Mouse (Mus musculus) gastrocnemius, postnatal 36 days (tissue): ENCODE measurements around the gene Ptprg. TPM values are rescaled to one million over a fixed set of nuclear protein-coding genes. Genes with fewer than 3 reads are reported as not detected.
A peak's percentile ranks its signal among the peaks of the same experiment; 100 is the strongest.

Experiments
- DNase-seq, 2 experiments: peaks; one replicate each; pipeline ENCODE4 v3.0.0; 2022
- intact Hi-C: fragments of 180-260 bp; cut with DNase I; formaldehyde crosslinking; loops from one replicate; pipeline ENCODE4 v1.15.1; 2025
- long read RNA-seq, 2 experiments: library from polyadenylated mRNA; stranded (forward); transcript quantifications; one replicate each; pipeline ENCODE4 v2.0.0; 2021
- total RNA-seq, 2 experiments: library from RNA; stranded (reverse); gene quantifications; 2 replicates each; pipeline ENCODE4 v1.2.3; 2021

The Ptprg gene
- 10 to 100 TPM; 25.4 to 26.2 TPM for total RNA-seq
- long read RNA-seq, experiment 1, partial matches to known transcripts: 0 of 3 reads
- long read RNA-seq, experiment 1, other reads (novel, unspliced or antisense): 3 of 3 reads
- long read RNA-seq, experiment 2, partial matches to known transcripts: 1 of 4 reads
- long read RNA-seq, experiment 2, other reads (novel, unspliced or antisense): 3 of 4 reads

GRCm38 (mm10) chr14:11553273-11553665 is at the start of gene Ptprg:
Gene Ptprg, plus strand, starts transcription at chr14:11553532.
- peak; percentile 81 to 84 for DNase-seq
- intact Hi-C loops: loop anchor here (5.0 to 10.0 kb wide), 3 partner anchors 252 to 589 kb away; no protein-coding TSS in a partner anchor

- intact Hi-C loops: no loop called here
- DNase-seq: no peak
Measured at GRCm38 (mm10) chr14:11503803-11504365, 49.4 kb upstream of the Ptprg start.

- intact Hi-C loops: no loop called here
- DNase-seq: no peak
Measured at GRCm38 (mm10) chr14:11510173-11510572, 43.2 kb upstream of the Ptprg start.

- intact Hi-C loops: no loop called here
Measured at GRCm38 (mm10) chr14:11519171-11519570, 34.2 kb upstream of the Ptprg start.

GRCm38 (mm10) chr14:11523052-11523451 is 30.3 kb upstream of the Ptprg start:
- intact Hi-C loops: no loop called here

More at GRCm38 (mm10) chr14:11519171-11519570, 34.2 kb upstream of the Ptprg start:
- no peak for DNase-seq

GRCm38 (mm10) chr14:11529591-11529990 is 23.7 kb upstream of the Ptprg start:
- no peak for DNase-seq
- intact Hi-C loops: no loop called here

More at GRCm38 (mm10) chr14:11523052-11523451, 30.3 kb upstream of the Ptprg start:
- DNase-seq: no peak

GRCm38 (mm10) chr14:11534456-11534855 is 18.9 kb upstream of the Ptprg start:
- intact Hi-C loops: no loop called here
- DNase-seq: no peak

- intact Hi-C loops: no loop called here
- no peak for DNase-seq
Measured at GRCm38 (mm10) chr14:11536121-11536520, 17.2 kb upstream of the Ptprg start.

GRCm38 (mm10) chr14:11551892-11552291 is 1.4 kb upstream of the Ptprg start:
- intact Hi-C loops: loop anchor here (5.0 to 10.0 kb wide), 3 partner anchors 253 to 590 kb away; no protein-coding TSS in a partner anchor

GRCm38 (mm10) chr14:11552521-11553272 is 635 bp upstream of the Ptprg start:
- intact Hi-C loops: loop anchor here (5.0 to 10.0 kb wide), 3 partner anchors 252 to 590 kb away; no protein-coding TSS in a partner anchor
- peak; percentile 15 to 36 for DNase-seq

More at GRCm38 (mm10) chr14:11551892-11552291, 1.4 kb upstream of the Ptprg start:
- no peak for DNase-seq

- DNase-seq: peak in 1 of 2 experiments; percentile 62
- intact Hi-C loops: loop anchor here (5.0 to 10.0 kb wide), 3 partner anchors 251 to 589 kb away; no protein-coding TSS in a partner anchor
Measured at GRCm38 (mm10) chr14:11553679-11554305, 460 bp downstream of the Ptprg start.

GRCm38 (mm10) chr14:11554306-11555041 is 1.1 kb downstream of the Ptprg start:
- intact Hi-C loops: loop anchor here (5.0 to 10.0 kb wide), 4 partner anchors 88 to 588 kb away; no protein-coding TSS in a partner anchor

GRCm38 (mm10) chr14:11555061-11555501 is 1.7 kb downstream of the Ptprg start:
- DNase-seq: no peak
- intact Hi-C loops: loop anchor here (5.0 to 10.0 kb wide), 3 partner anchors 87 to 300 kb away; no protein-coding TSS in a partner anchor

More at GRCm38 (mm10) chr14:11554306-11555041, 1.1 kb downstream of the Ptprg start:
- DNase-seq: peak; percentile 27 to 59

GRCm38 (mm10) chr14:11555521-11556355 is 2.4 kb downstream of the Ptprg start:
- intact Hi-C loops: loop anchor here (5.0 to 10.0 kb wide), 3 partner anchors 87 to 299 kb away; no protein-coding TSS in a partner anchor

GRCm38 (mm10) chr14:11556356-11557130 is 3.2 kb downstream of the Ptprg start:
- peak; percentile 52 to 67 for DNase-seq
- intact Hi-C loops: loop anchor here (5.0 to 10.0 kb wide), 3 partner anchors 86 to 298 kb away; no protein-coding TSS in a partner anchor

More at GRCm38 (mm10) chr14:11555521-11556355, 2.4 kb downstream of the Ptprg start:
- peak; percentile 8 to 28 for DNase-seq

GRCm38 (mm10) chr14:11558496-11558895 is 5.2 kb downstream of the Ptprg start:
- intact Hi-C loops: loop anchor here (5.0 to 10.0 kb wide), 3 partner anchors 84 to 296 kb away; no protein-coding TSS in a partner anchor
- no peak for DNase-seq

GRCm38 (mm10) chr14:11560641-11561232 is 7.4 kb downstream of the Ptprg start:
- no peak for DNase-seq
- intact Hi-C loops: no loop called here
